Mouse (Mus musculus) ES-Bruce4 (cell line): ENCODE measurements at regions not wholly inside any gene's neighbourhood (a gene's known extent, or its start where the extent isn't known, plus 50 kb on each side); places are given as distances from the start of the nearest gene placed in this dataset.

ENCODE experiments used
- CTCF ChIP-seq: IDR thresholded peaks from one replicate; pipeline ENCODE4 v1.8.1; 2011; ENCODE audit warnings: low read depth, low read length
- EP300 ChIP-seq: IDR thresholded peaks from 2 replicates; pipeline ENCODE4 v1.6.1; 2011; ENCODE audit warnings: low read depth, low read length; ENCODE audit not compliant: insufficient read depth
- POLR2A ChIP-seq: IDR thresholded peaks from one replicate; pipeline ENCODE4 v1.8.1; 2011; ENCODE audit warnings: low read length; ENCODE audit not compliant: insufficient read depth

GRCm38 (mm10) chr5:120356950-120357349 is 74.5 kb upstream of the Lhx5 start:
- TF ChIP-seq POLR2A (no peak), CTCF (no peak), EP300 (no peak)
